Mouse (Mus musculus) forebrain, embryonic 14.5 days (tissue): Measurements from ENCODE around the gene Shh. TPM values are rescaled to one million over a fixed set of nuclear protein-coding genes. Genes with fewer than 3 reads are reported as not detected.

ENCODE experiments used
- ATAC-seq: fragments of 200-750 bp; cut with Nextera tagmentation; 2 replicates; pipeline ENCODE4 v1.8.0; 2017; ENCODE audit warnings: mild to moderate bottlenecking, moderate library complexity
- DNase-seq: peaks from one replicate; pipeline ENCODE4 v3.0.0-alpha.2; 2015; ENCODE audit warnings: low spot score
- H3K27ac ChIP-seq: fragments of 300-500 bp; sonication (generic); 2 replicates; pipeline ENCODE4 v1.5.1; 2014; ENCODE audit warnings: low read depth, mild to moderate bottlenecking, control low read depth, low read length, moderate library complexity
- H3K27me3 ChIP-seq: fragments of 300-500 bp; sonication (generic); replicated peaks from 2 replicates; pipeline ENCODE4 v1.6.1; 2014; ENCODE audit warnings: low read length, control low read depth, mixed read lengths; ENCODE audit not compliant: control insufficient read depth, insufficient read depth
- H3K36me3 ChIP-seq: fragments of 300-500 bp; sonication (generic); 2 replicates; pipeline ENCODE4 v1.6.1; 2014; ENCODE audit warnings: low read length, control low read depth; ENCODE audit not compliant: control insufficient read depth, insufficient read depth
- H3K4me1 ChIP-seq: fragments of 300-500 bp; sonication (generic); 2 replicates; pipeline ENCODE4 v1.6.1; 2014; ENCODE audit warnings: antibody characterized with exemption, low read length, control low read depth; ENCODE audit not compliant: control insufficient read depth, insufficient read depth
- H3K4me2 ChIP-seq: fragments of 300-500 bp; sonication (generic); 2 replicates; pipeline ENCODE4 v1.6.1; 2014; ENCODE audit warnings: mild to moderate bottlenecking, control low read depth, low read length
- H3K4me3 ChIP-seq: fragments of 300-500 bp; sonication (generic); 2 replicates; pipeline ENCODE4 v1.5.1; 2014; ENCODE audit warnings: low read depth, low read length, control low read depth
- H3K9ac ChIP-seq: fragments of 300-500 bp; sonication (generic); 2 replicates; pipeline ENCODE4 v1.6.1; 2014; ENCODE audit warnings: mild to moderate bottlenecking, low read length, control low read depth, moderate library complexity
- H3K9me3 ChIP-seq: fragments of 300-500 bp; sonication (generic); replicated peaks from 2 replicates; pipeline ENCODE4 v1.6.1; 2016; ENCODE audit warnings: low read length, control low read depth, mixed read lengths; ENCODE audit not compliant: control insufficient read depth
- WGBS: fragments of 180-500 bp; shearing (Covaris S2); extraction: QIAGEN DNeasy Blood & Tissue Kit; methylation state at CpG from one replicate; pipeline ENCODE4 v1.1.7; 2014; 5-methylcytosine and 5-hydroxymethylcytosine counted together
- polyA plus RNA-seq: library from polyadenylated mRNA; unstranded; fragments of >200 nt; fragmentation: Nextera tagmentation; extraction: Ambion mirVana; gene quantifications from 2 replicates; pipeline ENCODE4 v1.2.1, GENCODE M21; 2014

Shh gene
- polyA plus RNA-seq, 1 experiment from 2014 or later: 0.70 TPM

- Histone ChIP-seq H3K9me3 (no peaks in the 10 kb centered on the region), H3K27ac (no peak overlapping the region), H3K4me2 (no peak overlapping the region), H3K36me3 (peaks cover 90% of the 10 kb centered on the region), H3K4me3 (no peak overlapping the region), H3K4me1 (no peaks in the 10 kb centered on the region), H3K27me3 (no peaks in the 10 kb centered on the region), H3K9ac (no peak overlapping the region)
- 96% methylated on average over 3 of the region's 3 CpGs for WGBS
- ATAC-seq (no peak), DNase-seq (no peak)
These were observed 53.0 kb downstream of the Shh start for GRCm38 (mm10) chr5:28414076-28414475.

GRCm38 (mm10) chr5:28413533-28413932 is 53.5 kb downstream of the Shh start:
- Histone ChIP-seq H3K9ac (no peak overlapping the region), H3K36me3 (peaks cover 90% of the 10 kb centered on the region), H3K27ac (no peak overlapping the region), H3K9me3 (no peaks in the 10 kb centered on the region), H3K4me1 (no peaks in the 10 kb centered on the region), H3K4me2 (no peak overlapping the region), H3K4me3 (no peak overlapping the region), H3K27me3 (no peaks in the 10 kb centered on the region)
- DNase-seq (no peak), ATAC-seq (no peak)
- WGBS: 90% methylated on average over 5 of the region's 5 CpGs

GRCm38 (mm10) chr5:28412006-28412685 is 54.9 kb downstream of the Shh start:
- H3K9me3 ChIP-seq: no peaks in the 10 kb centered on the region
- no peaks in the 10 kb centered on the region for H3K4me1 ChIP-seq
- no peak overlapping the region for H3K27ac ChIP-seq
- ATAC-seq (no peak), DNase-seq (no peak)
- no peaks in the 10 kb centered on the region for H3K27me3 ChIP-seq
- H3K4me3 ChIP-seq: no peak overlapping the region
- H3K4me2 ChIP-seq: no peak overlapping the region
- no peak overlapping the region for H3K9ac ChIP-seq
- 93% methylated on average over 2 of the region's 2 CpGs for WGBS
- H3K36me3 ChIP-seq: peaks cover 82% of the 10 kb centered on the region

Other genes with a start within 250 kb of the Shh start
- 1.1 TPM in 2 replicates for gene Cnpy1, start 221.4 kb downstream of the Shh start, polyA plus RNA-seq
- gene Rbm33, start 150.1 kb downstream of the Shh start, polyA plus RNA-seq: 21.4 and 21.7 TPM in 2 replicates